Mouse (Mus musculus) intestine, postnatal 0 days (tissue): ENCODE data around the gene Rcc2. TPM values are rescaled to one million over a fixed set of nuclear protein-coding genes. Genes with fewer than 3 reads are reported as not detected.

Experiments
- ATAC-seq: fragments of 200-750 bp; cut with Nextera tagmentation; 2 replicates; pipeline ENCODE4 v1.8.0; 2017; ENCODE audit warnings: mild to moderate bottlenecking, moderate TSS enrichment, moderate library complexity
- H3K27ac ChIP-seq: fragments of 300-500 bp; sonication (generic); 2 replicates; pipeline ENCODE4 v1.5.1; 2014; ENCODE audit warnings: mild to moderate bottlenecking, low read depth, low read length, moderate library complexity
- H3K27me3 ChIP-seq: fragments of 300-500 bp; sonication (generic); replicated peaks from 2 replicates; pipeline ENCODE4 v1.6.1; 2014; ENCODE audit warnings: low read length, mixed read lengths; ENCODE audit not compliant: control insufficient read depth, insufficient read depth
- H3K36me3 ChIP-seq: fragments of 300-500 bp; sonication (generic); 2 replicates; pipeline ENCODE4 v1.6.1; 2014; ENCODE audit warnings: mild to moderate bottlenecking, moderate library complexity; ENCODE audit not compliant: control insufficient read depth, insufficient read depth
- H3K4me1 ChIP-seq: fragments of 300-500 bp; sonication (generic); replicated peaks from 2 replicates; pipeline ENCODE4 v1.6.1; 2014; ENCODE audit warnings: antibody characterized with exemption, low read length, mixed read lengths; ENCODE audit not compliant: control insufficient read depth, insufficient read depth
- H3K4me2 ChIP-seq: fragments of 300-500 bp; sonication (generic); replicated peaks from 2 replicates; pipeline ENCODE4 v1.6.1; 2014; ENCODE audit warnings: low read depth, mild to moderate bottlenecking, moderate library complexity
- H3K4me3 ChIP-seq: fragments of 300-500 bp; sonication (generic); 2 replicates; pipeline ENCODE4 v1.5.1; 2014; ENCODE audit warnings: low read depth, low read length
- H3K9ac ChIP-seq: fragments of 300-500 bp; sonication (generic); 2 replicates; pipeline ENCODE4 v1.6.1; 2014; ENCODE audit warnings: mild to moderate bottlenecking, low read depth, low read length
- H3K9me3 ChIP-seq: fragments of 300-500 bp; sonication (generic); 2 replicates; pipeline ENCODE4 v1.6.1; 2016; ENCODE audit warnings: mixed run types; ENCODE audit not compliant: control insufficient read depth
- CTCF ChIP-seq: sonication (generic); IDR thresholded peaks from 2 replicates; pipeline ENCODE4 v1.5.1; 2016; ENCODE audit warnings: low read depth, mild to moderate bottlenecking, control low read depth, antibody characterized with exemption, moderate library complexity
- WGBS: fragments of 180-500 bp; shearing (Covaris S2); extraction: QIAGEN DNeasy Blood & Tissue Kit; methylation state at CpG from one replicate; pipeline ENCODE4 v1.1.7; 2014; 5-methylcytosine and 5-hydroxymethylcytosine counted together
- polyA plus RNA-seq: library from polyadenylated mRNA; unstranded; fragments of >200 nt; fragmentation: Nextera tagmentation; extraction: Ambion mirVana; gene quantifications from 2 replicates; pipeline ENCODE4 v1.2.1, GENCODE M21; 2015

The Rcc2 gene
- polyA plus RNA-seq = 14.6 and 15.6 TPM in 2 replicates

GRCm38 (mm10) chr4:140700269-140701018, at the start of gene Rcc2:
TSS of gene Rcc2 (plus strand) at chr4:140700541.
- H3K27me3 ChIP-seq = no peaks in the 10 kb centered on the region
- peak within 1 kb of the TSS; percentile 95; the same call in 1 of the 2 replicates for H3K27ac ChIP-seq
- H3K4me1 ChIP-seq = no peaks in the 10 kb centered on the region
- TF ChIP-seq CTCF = no peak
- peak within 1 kb of the TSS; percentile 78 for H3K9ac ChIP-seq
- H3K9me3 ChIP-seq = no peaks in the 10 kb centered on the region
- 19% methylated on average over 20 of the region's 20 CpGs for WGBS
- peak within 1 kb of the TSS; percentile 98 for H3K4me2 ChIP-seq
- peak within 1 kb of the TSS; percentile 84 for H3K4me3 ChIP-seq
- ATAC-seq = no peak
- no peaks in the 10 kb centered on the region for H3K36me3 ChIP-seq

- no peaks in the 10 kb centered on the region for H3K4me1 ChIP-seq
- H3K27ac ChIP-seq = no peak overlapping the region
- no peak overlapping the region for H3K9ac ChIP-seq
- peaks cover 8% of the 10 kb centered on the region for H3K27me3 ChIP-seq
- 40% methylated on average over 14 of the region's 14 CpGs for WGBS
- H3K36me3 ChIP-seq = no peaks in the 10 kb centered on the region
- no peak overlapping the region for H3K4me3 ChIP-seq
- TF ChIP-seq CTCF = no peak
- ATAC-seq = no peak
- no peak overlapping the region for H3K4me2 ChIP-seq
- no peaks in the 10 kb centered on the region for H3K9me3 ChIP-seq
These were observed 46.3 kb upstream of the Rcc2 start for GRCm38 (mm10) chr4:140653835-140654583.

GRCm38 (mm10) chr4:140654798-140655197, 45.5 kb upstream of the Rcc2 start:
- H3K4me1 ChIP-seq = no peaks in the 10 kb centered on the region
- H3K4me2 ChIP-seq = no peak overlapping the region
- WGBS = 72% methylated on average over 8 of the region's 8 CpGs
- H3K27ac ChIP-seq = no peak overlapping the region
- no peak for TF ChIP-seq CTCF
- no peak for ATAC-seq
- no peak overlapping the region for H3K9ac ChIP-seq
- H3K36me3 ChIP-seq = no peaks in the 10 kb centered on the region
- H3K4me3 ChIP-seq = no peak overlapping the region
- peaks cover 8% of the 10 kb centered on the region for H3K27me3 ChIP-seq
- no peaks in the 10 kb centered on the region for H3K9me3 ChIP-seq

GRCm38 (mm10) chr4:140656529-140656928, 43.8 kb upstream of the Rcc2 start:
- Histone ChIP-seq H3K9me3 (no peaks in the 10 kb centered on the region), H3K4me1 (no peaks in the 10 kb centered on the region), H3K9ac (no peak overlapping the region), H3K4me3 (no peak overlapping the region), H3K27ac (no peak overlapping the region), H3K4me2 (no peak overlapping the region), H3K36me3 (no peaks in the 10 kb centered on the region), H3K27me3 (peaks cover 5% of the 10 kb centered on the region; the same call in 1 of the 2 replicates)
- WGBS = 77% methylated on average over 8 of the region's 8 CpGs
- ATAC-seq = no peak
- no peak for TF ChIP-seq CTCF

GRCm38 (mm10) chr4:140657681-140658575, 42.4 kb upstream of the Rcc2 start:
- Histone ChIP-seq H3K36me3 (no peaks in the 10 kb centered on the region), H3K27me3 (peaks cover 6% of the 10 kb centered on the region; the same call in 1 of the 2 replicates), H3K9me3 (no peaks in the 10 kb centered on the region), H3K4me1 (no peaks in the 10 kb centered on the region), H3K9ac (no peak overlapping the region), H3K4me3 (no peak overlapping the region), H3K27ac (0 out of 2 replicates have a peak overlapping the region, but pooled peaks have one; percentile 37), H3K4me2 (peak overlapping the region; percentile 37)
- 16% methylated on average over 24 of the region's 24 CpGs for WGBS
- ATAC-seq = peak; percentile 76
- no peak for TF ChIP-seq CTCF
